Mouse (Mus musculus) ovary, adult 10 weeks (tissue): Measurements from ENCODE around the gene Il27. TPM values are rescaled to one million over a fixed set of nuclear protein-coding genes. Genes with fewer than 3 reads are reported as not detected.

Experiments used
- polyA plus RNA-seq: library from polyadenylated mRNA; stranded (reverse); fragments of 350-450 nt; fragmentation: Illumina TruSeq; extraction: RNeasy Lipid Tissue Mini Kit (QIAGEN cat#74804); gene quantifications from one replicate; pipeline ENCODE4 v1.2.3, GENCODE M21; 2014

The Il27 gene
- polyA plus RNA-seq: not detected

GRCm38 (mm10) chr7:126594862-126595561, at the start of gene Il27:
Gene Il27 (minus strand): TSS chr7:126594941.

GRCm38 (mm10) chr7:126630824-126631518, 36.2 kb upstream of the Il27 start, which contains the start of gene Nupr1:
Gene Nupr1 (minus strand): TSS chr7:126630861.

GRCm38 (mm10) chr7:126585717-126586116, 9.0 kb downstream of the Il27 start, which contains the start of gene Cln3:
Gene Cln3 (minus strand): TSS chr7:126585817.

GRCm38 (mm10) chr7:126584506-126584977, 10.2 kb downstream of the Il27 start, which contains the start of gene Apobr:
Gene Apobr (plus strand): TSS chr7:126584942.

GRCm38 (mm10) chr7:126566094-126566765, 28.5 kb downstream of the Il27 start, which contains the start of gene Eif3c:
Gene Eif3c (minus strand): TSS chr7:126566411.

Other genes starting within 250 kb of the Il27 start
- gene Lat, start 225.4 kb downstream of the Il27 start, polyA plus RNA-seq: not detected
- gene Spns1, start 217.5 kb downstream of the Il27 start, polyA plus RNA-seq: 2.6 TPM
- gene Nfatc2ip, start 198.2 kb downstream of the Il27 start, polyA plus RNA-seq: 14.5 TPM
- gene Cd19, start 180.1 kb downstream of the Il27 start, polyA plus RNA-seq: 0.17 TPM
- 0.20 TPM for gene Rabep2, start 166.2 kb downstream of the Il27 start, polyA plus RNA-seq
- not detected for gene Atp2a1, start 131.8 kb downstream of the Il27 start, polyA plus RNA-seq
- gene Sh2b1, start 119.5 kb downstream of the Il27 start, polyA plus RNA-seq: 0.57 TPM
- 2.9 TPM for gene Tufm, start 107.6 kb downstream of the Il27 start, polyA plus RNA-seq
- gene Atxn2l, start 91.5 kb downstream of the Il27 start, polyA plus RNA-seq: 24.4 TPM
- gene Eif3c, start 28.5 kb downstream of the Il27 start, polyA plus RNA-seq: 340 TPM
- 0.26 TPM for gene Apobr, start 10.0 kb downstream of the Il27 start, polyA plus RNA-seq
- gene Cln3, start 9.1 kb downstream of the Il27 start, polyA plus RNA-seq: 1.4 TPM
- gene Nupr1, start 35.9 kb upstream of the Il27 start, polyA plus RNA-seq: 10.7 TPM
- gene Sgf29, start 54.4 kb upstream of the Il27 start, polyA plus RNA-seq: 2.7 TPM
- gene Sult1a1, start 81.5 kb upstream of the Il27 start, polyA plus RNA-seq: 42.1 TPM
- gene Bola2, start 100.5 kb upstream of the Il27 start, polyA plus RNA-seq: 0.26 TPM
- 1.2 TPM for gene Slx1b, start 100.8 kb upstream of the Il27 start, polyA plus RNA-seq
- gene Coro1a, start 112.8 kb upstream of the Il27 start, polyA plus RNA-seq: 2.9 TPM
- gene Mapk3, start 164.7 kb upstream of the Il27 start, polyA plus RNA-seq: 15.3 TPM
- gene Gdpd3, start 171.4 kb upstream of the Il27 start, polyA plus RNA-seq: not detected
- 9.1 TPM for gene Ypel3, start 182.0 kb upstream of the Il27 start, polyA plus RNA-seq
- not detected for gene Tbx6, start 186.5 kb upstream of the Il27 start, polyA plus RNA-seq
- 36.4 TPM for gene Ppp4c, start 197.6 kb upstream of the Il27 start, polyA plus RNA-seq
- gene Fam57b, start 202.7 kb upstream of the Il27 start, polyA plus RNA-seq: 1.5 TPM
- not detected for gene 4930451I11Rik, start 236.7 kb upstream of the Il27 start, polyA plus RNA-seq